Mouse (Mus musculus) cerebellum, adult 2 months (tissue): Measurements from ENCODE around the gene Qars.

ENCODE experiments used
- CTCF ChIP-seq: fragments of 200-500 bp; IDR thresholded peaks from 2 replicates; pipeline ENCODE4 v1.5.1; 2011; ENCODE audit warnings: low read depth, mild to moderate bottlenecking, control low read depth, low read length, moderate library complexity, borderline replicate concordance; ENCODE audit not compliant: insufficient read depth
- POLR2A ChIP-seq: fragments of 200-500 bp; IDR thresholded peaks from 2 replicates; pipeline ENCODE4 v1.6.1; 2011; ENCODE audit warnings: low read length, control low read depth, borderline replicate concordance; ENCODE audit not compliant: insufficient read depth

DNA sequence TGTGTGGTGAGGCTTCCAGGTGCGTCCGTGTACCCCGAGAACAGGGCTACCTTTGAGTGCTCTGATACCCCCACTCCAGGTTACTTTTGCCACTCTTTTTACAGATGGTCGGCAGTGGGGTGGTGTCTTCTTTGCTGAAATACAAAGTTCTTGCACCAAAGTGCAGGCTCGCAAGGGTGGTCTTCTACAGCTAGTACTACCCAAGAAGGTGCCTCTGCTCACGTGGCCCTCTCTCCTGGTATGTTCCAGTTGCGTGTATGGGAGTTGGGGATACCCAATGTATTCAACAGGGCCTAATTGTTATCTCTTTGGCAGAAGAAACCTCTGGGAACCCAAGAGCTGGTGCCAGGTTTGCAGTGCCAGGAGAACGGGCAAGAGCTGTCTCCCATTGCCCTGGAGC lies 14.3 kb upstream of the Qars start:
- TF ChIP-seq CTCF (no peak), POLR2A (no peak)
